Mouse (Mus musculus) layer of hippocampus, adult 18-20 months (tissue): ENCODE results near the gene Rffl. TPM values are rescaled to one million over a fixed set of nuclear protein-coding genes. Genes with fewer than 3 reads are reported as not detected.
A peak's percentile ranks its signal among the peaks of the same experiment; 100 is the strongest.

Experiments used
- DNase-seq, 2 experiments: peaks; one replicate each; pipeline ENCODE4 v3.0.0; 2022; ENCODE audit warnings: low spot score in 2 of 2
- total RNA-seq, 2 experiments: library from RNA; stranded (reverse); gene quantifications; 2 replicates each; pipeline ENCODE4 v1.2.3; 2021

The Rffl gene
- total RNA-seq, 2 experiments from 2014 or later, result 9.7 to 12.0 TPM

DNA sequence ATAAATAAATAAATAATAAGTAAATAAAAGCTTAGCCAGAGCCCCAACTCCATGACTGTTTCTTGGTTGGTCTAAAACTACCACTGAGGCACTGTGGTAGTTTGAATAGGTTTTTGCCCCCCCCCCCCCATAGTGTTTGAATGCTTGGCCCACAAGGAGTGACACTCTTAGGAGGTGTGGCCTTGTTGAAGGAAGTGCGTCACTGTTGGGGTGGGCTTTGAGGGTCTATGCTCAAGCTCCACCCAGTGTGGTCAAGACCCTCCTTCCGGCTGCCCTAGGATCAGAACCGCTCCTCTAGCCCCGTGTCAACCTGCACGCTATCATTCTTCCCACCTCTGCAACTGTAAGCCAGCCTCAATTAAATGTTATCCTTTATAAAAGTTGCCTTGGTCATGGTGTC lies 4.6 kb upstream of the Rffl start:
- DNase-seq, result no peak

- DNase-seq, result no peak
These were observed 3.9 kb upstream of the Rffl start for GRCm38 (mm10) chr11:82874924-82875323.

DNA sequence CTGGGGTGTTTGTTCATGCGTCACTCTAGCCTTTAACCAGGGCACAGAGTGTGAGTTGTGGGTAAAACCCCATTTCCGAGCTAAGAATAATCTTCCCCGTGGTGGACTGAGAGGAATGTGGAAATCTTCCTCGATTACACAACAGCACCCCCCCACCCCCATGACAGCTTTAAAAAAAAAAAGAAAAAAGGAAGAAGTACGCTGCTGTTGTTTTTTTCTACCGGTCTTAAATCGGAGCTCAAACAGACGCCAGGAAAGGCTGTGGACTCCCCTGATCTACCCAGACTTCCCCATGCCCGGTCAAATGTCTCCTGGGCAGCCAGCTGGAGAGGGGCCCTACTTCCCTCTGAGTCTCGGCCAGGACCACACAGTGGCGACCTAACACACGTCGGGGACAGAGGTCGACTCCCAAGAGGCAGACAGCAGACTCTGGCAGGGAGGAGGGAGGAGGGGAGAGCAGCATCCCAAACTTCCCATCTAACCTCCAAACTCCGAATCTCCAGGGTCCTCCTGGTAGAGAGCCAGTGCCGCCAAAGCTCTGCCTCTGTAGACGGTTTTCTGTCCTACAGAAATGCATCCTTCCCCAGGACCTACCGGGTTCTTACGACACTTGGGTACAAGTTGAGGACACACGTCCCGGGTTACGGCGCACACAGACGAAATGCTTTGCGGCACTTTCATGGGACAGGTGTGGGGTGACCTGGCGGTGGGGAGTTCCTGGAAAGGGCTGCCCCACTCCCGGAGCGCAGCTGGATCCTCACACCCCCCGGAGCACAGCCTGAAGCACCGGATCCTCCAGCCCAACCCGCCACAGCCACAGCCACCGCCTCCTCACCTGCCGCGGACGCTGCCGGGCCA lies 608 bp downstream of the Rffl start:
- DNase-seq, result peak in 1 of 2 experiments; percentile 26

- no peak for DNase-seq
These were observed 1.4 kb downstream of the Rffl start for GRCm38 (mm10) chr11:82869506-82870172.

- no peak for DNase-seq
These were observed 3.1 kb downstream of the Rffl start for GRCm38 (mm10) chr11:82867956-82868355.

DNA sequence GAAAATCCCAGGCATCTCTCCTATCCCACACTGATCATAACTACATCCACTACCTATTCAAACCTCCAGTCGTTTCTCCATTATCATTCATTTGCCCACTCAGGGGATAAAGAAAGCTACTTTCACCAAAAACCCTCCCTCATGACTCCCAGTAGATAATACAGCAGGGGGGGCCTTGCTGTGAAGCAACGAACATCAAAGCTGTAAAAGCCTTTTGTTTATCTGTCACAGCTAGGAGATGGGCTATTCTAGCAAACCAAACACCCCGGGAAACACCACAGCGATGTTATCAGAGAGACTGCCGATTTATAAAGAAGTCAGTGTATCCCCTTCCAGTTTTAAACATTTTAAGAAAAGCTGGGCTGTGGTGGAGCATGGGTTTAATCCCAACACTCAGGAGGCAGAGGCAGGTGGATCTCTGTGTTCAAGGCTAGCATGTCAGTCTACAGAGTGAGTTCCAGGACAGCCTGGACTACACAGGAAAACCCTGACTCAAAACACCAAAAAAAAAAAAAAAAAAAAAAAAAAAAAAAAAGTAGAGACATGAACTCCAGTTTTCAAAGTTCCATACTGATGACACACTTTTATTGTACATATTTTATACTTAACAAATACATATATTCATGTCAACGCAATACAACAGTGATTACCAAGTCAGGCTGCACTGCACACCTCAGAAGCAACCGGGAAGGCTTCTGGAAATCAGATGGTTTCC lies 4.0 kb downstream of the Rffl start:
- DNase-seq, result no peak

- DNase-seq, result no peak
These were observed 5.1 kb downstream of the Rffl start for GRCm38 (mm10) chr11:82865957-82866356.

- no peak for DNase-seq
These were observed 7.5 kb downstream of the Rffl start for GRCm38 (mm10) chr11:82863488-82863931.

GRCm38 (mm10) chr11:82863059-82863458 lies 8.0 kb downstream of the Rffl start:
- no peak for DNase-seq

GRCm38 (mm10) chr11:82862638-82863037 lies 8.4 kb downstream of the Rffl start:
- DNase-seq, result no peak

GRCm38 (mm10) chr11:82861558-82861957 lies 9.5 kb downstream of the Rffl start:
- no peak for DNase-seq

DNA sequence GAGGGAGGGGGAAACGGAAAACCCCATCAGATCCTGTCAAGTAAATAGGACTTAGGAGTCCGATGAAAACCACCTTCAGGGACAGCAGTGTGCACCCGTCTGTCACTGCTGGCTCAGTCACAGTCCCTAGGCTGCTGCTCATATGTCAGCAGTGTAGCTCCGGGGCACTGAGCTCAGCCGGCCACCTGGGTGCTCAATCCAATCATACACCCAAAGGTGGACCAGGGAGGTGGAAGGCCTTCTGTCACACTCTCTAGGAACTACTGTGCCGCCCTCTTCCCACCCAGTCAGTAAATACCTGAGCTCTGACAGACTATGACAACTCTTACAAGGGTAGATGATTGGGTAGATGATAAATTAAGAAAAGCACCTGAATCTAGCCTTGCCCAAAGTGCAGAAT lies 10.3 kb downstream of the Rffl start:
- no peak for DNase-seq

GRCm38 (mm10) chr11:82857307-82857848 lies 13.6 kb downstream of the Rffl start:
- DNase-seq, result no peak

- DNase-seq, result no peak
These were observed 15.0 kb downstream of the Rffl start for GRCm38 (mm10) chr11:82856032-82856431.

GRCm38 (mm10) chr11:82855327-82855973 lies 15.6 kb downstream of the Rffl start:
- no peak for DNase-seq

DNA sequence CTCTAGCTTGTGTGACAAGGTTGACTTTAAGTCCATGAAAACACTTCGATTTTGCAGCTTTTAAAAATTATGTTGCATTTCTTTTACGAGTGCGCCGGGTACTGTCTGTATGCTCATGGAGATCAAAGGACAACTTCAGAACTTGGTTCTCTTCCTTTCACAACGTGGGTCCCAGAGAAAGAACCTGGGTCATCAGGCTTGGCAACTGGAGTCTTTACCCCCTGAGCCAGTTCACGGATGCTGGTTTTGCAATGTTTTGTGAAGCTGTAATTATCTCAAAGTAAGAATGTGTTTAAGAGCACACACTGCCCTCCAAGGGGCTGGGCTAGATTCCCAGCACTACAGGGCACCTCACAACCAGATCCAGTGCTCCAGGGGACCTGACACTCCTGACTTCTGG lies 16.9 kb downstream of the Rffl start:
- DNase-seq, result no peak

DNA sequence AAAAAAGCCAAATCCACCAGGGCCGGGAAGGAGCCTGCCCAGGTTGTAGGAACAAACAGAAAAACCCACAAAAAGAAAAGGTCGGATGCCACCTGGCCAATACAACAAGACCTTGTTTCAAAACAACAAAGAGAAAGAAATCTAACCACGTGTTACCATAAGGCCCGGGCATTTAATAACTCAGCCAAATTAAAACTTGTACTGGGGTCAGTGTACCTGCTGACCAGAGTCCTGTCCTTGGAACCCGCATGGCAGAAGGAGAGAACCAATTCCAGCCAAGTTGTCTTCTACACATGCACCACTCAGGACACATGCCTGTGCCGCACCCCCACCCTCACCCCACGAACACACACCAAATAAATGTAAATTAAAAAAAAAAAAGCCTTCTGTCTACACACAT lies 18.1 kb downstream of the Rffl start:
- no peak for DNase-seq

DNA sequence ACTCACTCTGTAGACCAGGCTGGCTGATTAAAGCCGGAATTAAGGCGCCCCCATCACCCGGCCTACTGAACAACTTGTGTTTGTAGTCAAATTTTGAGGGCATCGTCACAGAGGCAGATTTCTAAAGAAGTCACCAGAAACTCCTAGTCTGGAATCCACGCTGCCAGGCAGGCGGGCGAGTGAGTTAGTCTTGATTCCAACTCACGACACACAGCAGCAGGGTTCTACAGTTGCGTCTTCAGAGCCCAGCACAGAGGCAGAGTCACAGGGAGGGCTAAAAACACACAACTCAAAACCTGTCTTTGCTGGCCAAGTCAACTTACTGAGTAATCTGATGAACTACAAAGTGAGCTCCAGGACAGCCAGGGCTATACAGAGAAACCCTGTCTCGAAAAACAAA lies 18.5 kb downstream of the Rffl start:
- DNase-seq, result no peak

DNA sequence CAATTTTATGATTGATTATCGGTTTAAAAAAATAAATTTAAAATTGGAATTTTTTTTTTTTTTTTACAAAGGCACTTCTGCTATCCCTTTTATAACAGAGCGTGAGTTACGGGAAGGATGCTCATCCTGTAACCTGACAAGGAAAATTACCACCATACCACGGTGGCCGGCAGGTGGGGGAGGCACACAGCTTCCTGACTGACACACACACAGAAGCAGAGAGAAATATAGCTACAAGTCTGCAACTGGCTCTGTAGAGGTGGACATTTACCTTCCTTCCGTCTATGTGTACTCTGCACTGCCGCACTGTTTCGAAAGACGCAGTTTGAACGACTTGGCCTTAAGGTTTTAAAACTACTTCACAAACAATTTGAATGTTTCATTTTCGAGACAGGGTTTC lies 18.9 kb downstream of the Rffl start:
- no peak for DNase-seq

DNA sequence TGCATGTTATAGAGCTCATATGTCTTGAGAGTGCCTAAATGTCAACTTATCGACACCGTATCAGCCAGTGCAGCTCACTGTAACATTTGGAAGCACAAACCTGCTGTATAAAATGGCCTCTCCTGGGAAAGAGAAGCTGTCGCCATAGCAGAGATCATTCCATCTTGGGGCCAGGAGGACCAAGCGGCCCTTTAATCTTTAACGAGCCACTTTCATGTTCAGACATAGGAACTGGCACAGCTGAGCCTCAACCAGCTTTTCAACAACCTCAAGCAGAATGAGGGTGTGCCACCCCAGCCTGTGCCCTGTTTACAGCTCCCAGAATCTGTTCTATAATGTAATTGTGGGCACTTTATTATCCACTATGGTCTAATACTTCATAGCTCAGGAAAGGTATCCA lies 20.8 kb downstream of the Rffl start:
- DNase-seq, result no peak

DNA sequence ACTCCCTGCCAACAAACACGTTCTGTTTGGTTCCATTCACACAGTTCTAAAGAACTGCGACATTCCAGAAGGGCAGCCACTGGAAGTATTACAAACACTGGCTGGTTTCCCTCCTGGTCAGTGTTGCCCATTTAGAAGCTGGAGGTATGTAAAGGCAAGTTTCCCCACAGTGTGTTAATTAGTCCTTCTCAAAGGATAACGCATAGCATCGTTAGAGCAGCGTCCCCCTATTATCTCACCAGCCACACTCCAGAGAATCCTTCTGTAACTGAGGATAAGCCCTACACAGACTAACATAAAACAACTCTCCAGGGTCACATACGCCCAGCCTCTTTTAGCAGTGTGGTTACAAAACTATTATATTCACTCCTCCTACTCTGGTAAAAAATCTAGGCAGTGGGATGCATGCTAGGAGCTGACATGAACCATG lies 23.4 kb downstream of the Rffl start:
- no peak for DNase-seq
